Mouse (Mus musculus): ENCODE data around the gene Il4i1.

Gene Il4i1

GRCm38 (mm10) chr7:44857042-44857552, 40.9 kb downstream of the Il4i1 start, which contains the start of gene Pnkp:
Gene Pnkp (plus strand): TSS chr7:44857139.
- in situ Hi-C loops (cut with MboI; ENCODE audit: low pct_unique_long_range_greater_than_20kb in 1 of 2, low sequenced_read_pairs in 2 of 2, unreplicated experiment in 1 of 2), result loop anchor here in 1 of 2 experiments (10.0 kb wide), 1 partner anchor 302 kb away; the partner anchor contains the start of gene Nr1h2

GRCm38 (mm10) chr7:44857905-44858304, 41.7 kb downstream of the Il4i1 start:
- in situ Hi-C loops (cut with MboI; ENCODE audit: low pct_unique_long_range_greater_than_20kb in 1 of 2, low sequenced_read_pairs in 2 of 2, unreplicated experiment in 1 of 2), result loop anchor here in 1 of 2 experiments (10.0 kb wide), 1 partner anchor 303 kb away; the partner anchor contains the start of gene Nr1h2

DNA sequence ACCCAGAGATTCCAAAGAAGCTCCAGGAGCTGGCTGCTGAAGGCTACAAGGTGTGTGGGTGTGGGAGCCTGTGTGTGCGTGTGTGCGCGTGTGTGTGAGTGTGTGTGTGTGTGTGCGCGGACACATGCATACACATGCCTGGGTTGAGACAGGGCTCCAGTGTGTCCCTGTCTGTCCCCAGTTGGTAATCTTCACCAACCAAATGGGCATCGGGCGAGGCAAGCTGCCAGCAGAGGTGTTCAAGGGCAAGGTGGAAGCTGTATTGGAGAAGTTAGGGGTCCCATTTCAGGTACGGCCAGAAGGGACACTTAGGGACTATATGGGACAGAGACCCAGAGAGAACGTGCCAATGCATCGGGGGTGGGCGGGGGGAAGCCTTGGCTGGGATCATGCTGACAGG, 43.7 kb downstream of the Il4i1 start:
- in situ Hi-C loops (cut with MboI; ENCODE audit: low pct_unique_long_range_greater_than_20kb in 1 of 2, low sequenced_read_pairs in 2 of 2, unreplicated experiment in 1 of 2), result loop anchor here in 1 of 2 experiments (10.0 kb wide), 1 partner anchor 305 kb away; the partner anchor contains the start of gene Nr1h2

DNA sequence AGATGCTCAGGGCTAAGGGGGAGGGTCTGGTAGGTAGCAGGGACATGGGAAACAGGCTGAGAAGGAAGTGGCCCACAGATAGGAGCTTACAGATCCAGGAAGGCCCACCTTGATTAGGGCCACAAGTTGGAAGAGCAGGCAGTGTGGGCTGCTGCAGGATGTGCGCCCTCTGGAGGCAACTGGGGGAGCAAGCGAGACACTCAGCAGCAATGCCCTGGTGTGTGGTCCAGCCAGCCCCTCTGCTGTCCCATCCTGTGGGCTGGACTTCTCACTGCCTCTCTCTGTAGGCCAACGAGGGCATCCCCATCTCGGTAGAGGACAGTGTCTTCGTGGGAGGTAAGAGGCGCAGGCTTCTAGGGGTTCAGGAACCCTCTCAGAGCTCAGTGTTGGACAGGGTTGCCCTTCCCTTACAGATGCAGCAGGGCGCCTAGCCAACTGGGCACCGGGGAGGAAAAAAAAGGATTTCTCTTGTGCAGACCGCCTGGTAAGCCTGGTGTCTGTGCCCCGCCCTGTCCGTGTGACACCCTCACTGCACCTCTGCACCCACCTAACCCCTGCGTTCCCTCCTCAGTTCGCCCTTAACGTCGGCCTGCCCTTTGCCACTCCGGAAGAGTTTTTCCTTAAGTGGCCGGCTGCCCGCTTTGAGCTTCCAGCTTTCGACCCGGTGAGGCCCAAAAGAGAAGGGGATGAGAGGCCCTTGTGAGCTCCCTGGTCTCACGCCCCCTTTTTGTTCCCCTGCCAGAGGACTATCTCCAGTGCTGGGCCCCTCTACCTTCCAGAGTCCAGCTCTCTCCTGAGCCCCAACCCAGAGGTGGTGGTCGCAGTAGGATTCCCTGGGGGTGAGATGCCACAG, 44.6 kb downstream of the Il4i1 start:
- in situ Hi-C loops (cut with MboI; ENCODE audit: low pct_unique_long_range_greater_than_20kb in 1 of 2, low sequenced_read_pairs in 2 of 2, unreplicated experiment in 1 of 2), result no loop called here

GRCm38 (mm10) chr7:44861429-44861816, 45.2 kb downstream of the Il4i1 start:
- in situ Hi-C loops (cut with MboI; ENCODE audit: low pct_unique_long_range_greater_than_20kb in 1 of 2, low sequenced_read_pairs in 2 of 2, unreplicated experiment in 1 of 2), result no loop called here

DNA sequence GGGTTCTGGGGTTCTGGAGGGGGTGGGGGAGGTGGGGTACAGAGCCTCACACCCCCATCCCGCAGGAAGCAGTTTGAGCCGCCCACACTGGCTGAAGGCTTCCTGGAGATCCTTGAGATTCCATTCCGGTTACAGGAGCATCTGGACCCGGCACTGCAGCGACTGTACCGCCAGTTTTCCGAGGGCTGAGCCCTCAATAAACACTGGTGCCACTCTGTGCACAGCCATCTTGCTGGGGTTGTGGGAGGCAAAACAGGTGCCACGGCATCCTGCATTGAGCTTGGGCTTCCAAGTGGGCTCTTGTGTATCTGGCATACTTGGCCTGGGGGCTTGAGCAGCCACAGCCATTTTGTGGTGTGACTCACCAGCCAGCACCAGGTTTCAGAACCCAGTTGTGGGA, 46.2 kb downstream of the Il4i1 start:
- in situ Hi-C loops (cut with MboI; ENCODE audit: low pct_unique_long_range_greater_than_20kb in 1 of 2, low sequenced_read_pairs in 2 of 2, unreplicated experiment in 1 of 2), result no loop called here

DNA sequence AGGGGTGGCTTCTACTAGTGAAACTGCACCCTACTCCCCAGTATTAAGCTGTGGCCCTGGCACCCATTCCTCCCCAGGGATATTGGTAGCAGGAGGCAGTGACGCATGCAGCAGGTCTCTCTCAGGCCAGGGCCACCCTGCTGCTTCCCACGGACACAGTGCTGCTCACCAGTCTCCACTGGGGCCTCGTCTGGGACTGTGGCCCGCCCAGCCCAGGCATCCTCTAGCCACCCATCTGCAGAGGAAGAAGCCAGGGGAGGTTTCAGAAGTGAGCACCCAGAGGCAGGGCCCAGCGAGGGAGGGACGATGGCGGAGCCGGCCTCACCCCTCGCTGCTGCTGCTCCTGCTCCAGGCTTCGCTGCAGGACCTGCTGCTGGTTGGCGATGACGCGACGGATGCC, 47.0 kb downstream of the Il4i1 start:
- in situ Hi-C loops (cut with MboI; ENCODE audit: low pct_unique_long_range_greater_than_20kb in 1 of 2, low sequenced_read_pairs in 2 of 2, unreplicated experiment in 1 of 2), result no loop called here

- in situ Hi-C loops (cut with MboI; ENCODE audit: low pct_unique_long_range_greater_than_20kb in 1 of 2, low sequenced_read_pairs in 2 of 2, unreplicated experiment in 1 of 2), result no loop called here
These were observed 47.9 kb downstream of the Il4i1 start for GRCm38 (mm10) chr7:44863982-44864494.

DNA sequence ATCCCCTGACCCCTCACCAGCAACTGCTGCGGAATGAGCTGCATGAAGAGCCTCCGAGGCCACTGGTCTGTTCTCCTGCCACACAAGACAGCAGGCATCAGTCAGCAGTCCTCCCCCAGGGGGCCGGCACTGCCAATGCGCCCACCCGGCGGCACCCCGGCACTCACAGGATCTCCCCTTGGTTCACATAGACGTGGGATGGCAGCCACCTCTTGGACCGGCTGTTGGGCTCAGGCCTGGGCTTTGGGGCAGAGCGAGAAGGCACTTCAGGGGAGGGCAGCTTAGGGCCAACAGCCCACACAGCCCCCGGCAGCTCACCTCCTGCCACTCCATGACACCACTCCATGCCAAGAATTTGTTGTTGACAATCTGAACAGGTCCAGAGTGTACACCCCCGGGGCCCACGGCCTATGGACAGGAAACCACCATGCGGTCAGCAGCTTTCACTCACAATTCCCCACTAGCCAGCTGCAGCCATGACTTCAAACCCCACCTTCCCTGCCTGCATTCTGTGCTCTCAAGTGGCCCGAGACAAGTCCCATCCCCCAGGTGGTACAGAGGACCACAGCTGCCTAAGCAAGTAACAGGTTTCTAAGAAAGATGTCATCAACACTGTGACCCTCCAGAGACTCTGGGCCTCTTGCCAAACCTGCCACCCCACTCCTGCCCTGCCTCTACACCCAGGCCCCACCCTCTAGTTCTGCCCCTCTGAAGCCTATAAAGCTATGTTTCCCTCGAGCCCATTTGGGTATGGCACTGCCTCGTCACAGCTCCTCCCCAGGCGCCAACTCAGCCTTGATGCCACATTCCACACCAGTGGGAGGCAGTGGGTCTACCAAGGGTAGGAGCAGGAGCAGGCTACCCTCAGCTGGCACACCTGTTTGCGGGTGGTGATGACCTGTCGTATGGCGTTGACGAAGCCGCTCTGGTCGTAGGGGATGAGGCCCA, 48.7 kb downstream of the Il4i1 start:
- in situ Hi-C loops (cut with MboI; ENCODE audit: low pct_unique_long_range_greater_than_20kb in 1 of 2, low sequenced_read_pairs in 2 of 2, unreplicated experiment in 1 of 2), result no loop called here

DNA sequence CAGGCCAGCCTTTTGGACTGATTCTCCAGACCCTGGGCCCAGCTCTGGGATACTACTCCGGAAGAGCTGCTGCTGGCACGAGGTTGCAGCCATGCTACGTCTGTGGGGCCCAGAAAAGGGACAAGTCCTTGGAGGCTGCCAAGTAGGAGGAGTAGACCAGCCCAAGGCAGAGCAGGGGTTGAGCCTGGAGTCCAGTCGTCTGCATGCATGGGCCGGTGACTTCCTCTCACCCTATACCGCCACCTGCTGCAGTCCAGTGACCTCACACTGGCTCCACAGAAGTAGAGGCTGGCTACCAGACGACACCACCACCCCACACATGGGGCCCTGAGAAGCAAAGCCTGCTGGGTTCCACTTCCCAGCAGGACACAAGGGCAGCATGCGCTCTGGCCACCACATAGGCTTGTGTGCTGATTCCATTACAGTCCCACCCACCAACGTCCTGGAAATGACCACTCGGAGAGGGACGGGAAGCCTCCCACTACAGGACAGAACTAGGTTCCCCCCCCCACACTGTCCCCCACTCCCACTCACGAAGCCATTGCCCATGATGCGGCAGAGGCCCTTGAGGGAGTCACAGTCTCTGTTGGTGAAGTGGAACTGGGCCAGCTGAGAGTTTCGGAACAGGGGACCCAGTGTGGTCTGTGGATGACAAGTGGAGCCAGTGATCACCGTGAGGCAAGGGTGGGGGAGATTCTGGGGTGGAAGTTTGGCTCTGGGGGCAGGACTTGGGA, 50.3 kb downstream of the Il4i1 start:
- in situ Hi-C loops (cut with MboI; ENCODE audit: low pct_unique_long_range_greater_than_20kb in 1 of 2, low sequenced_read_pairs in 2 of 2, unreplicated experiment in 1 of 2), result no loop called here

GRCm38 (mm10) chr7:44867010-44867702, 51.0 kb downstream of the Il4i1 start:
- in situ Hi-C loops (cut with MboI; ENCODE audit: low pct_unique_long_range_greater_than_20kb in 1 of 2, low sequenced_read_pairs in 2 of 2, unreplicated experiment in 1 of 2), result no loop called here

- in situ Hi-C loops (cut with MboI; ENCODE audit: low pct_unique_long_range_greater_than_20kb in 1 of 2, low sequenced_read_pairs in 2 of 2, unreplicated experiment in 1 of 2), result no loop called here
These were observed 51.6 kb downstream of the Il4i1 start for GRCm38 (mm10) chr7:44867802-44868201.

DNA sequence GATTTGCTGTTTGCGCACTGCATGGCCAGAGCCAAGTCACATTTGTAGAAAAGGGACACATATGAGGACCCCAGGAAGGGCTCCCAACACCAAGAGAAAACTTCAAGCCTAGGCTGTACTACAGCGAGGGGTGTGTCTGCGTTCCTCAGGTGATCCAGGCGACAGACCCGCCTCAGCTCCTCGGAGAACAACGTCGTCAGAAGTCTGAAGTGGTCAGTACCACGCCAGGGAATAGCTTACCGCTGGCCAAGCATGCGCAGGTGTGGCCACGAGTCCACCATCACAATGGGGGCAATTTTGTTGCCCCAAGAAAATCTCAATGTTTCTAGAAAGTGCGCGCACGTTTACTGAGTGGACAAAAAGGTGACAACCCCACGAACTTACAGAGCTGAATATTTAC, 52.3 kb downstream of the Il4i1 start:
- in situ Hi-C loops (cut with MboI; ENCODE audit: low pct_unique_long_range_greater_than_20kb in 1 of 2, low sequenced_read_pairs in 2 of 2, unreplicated experiment in 1 of 2), result no loop called here

DNA sequence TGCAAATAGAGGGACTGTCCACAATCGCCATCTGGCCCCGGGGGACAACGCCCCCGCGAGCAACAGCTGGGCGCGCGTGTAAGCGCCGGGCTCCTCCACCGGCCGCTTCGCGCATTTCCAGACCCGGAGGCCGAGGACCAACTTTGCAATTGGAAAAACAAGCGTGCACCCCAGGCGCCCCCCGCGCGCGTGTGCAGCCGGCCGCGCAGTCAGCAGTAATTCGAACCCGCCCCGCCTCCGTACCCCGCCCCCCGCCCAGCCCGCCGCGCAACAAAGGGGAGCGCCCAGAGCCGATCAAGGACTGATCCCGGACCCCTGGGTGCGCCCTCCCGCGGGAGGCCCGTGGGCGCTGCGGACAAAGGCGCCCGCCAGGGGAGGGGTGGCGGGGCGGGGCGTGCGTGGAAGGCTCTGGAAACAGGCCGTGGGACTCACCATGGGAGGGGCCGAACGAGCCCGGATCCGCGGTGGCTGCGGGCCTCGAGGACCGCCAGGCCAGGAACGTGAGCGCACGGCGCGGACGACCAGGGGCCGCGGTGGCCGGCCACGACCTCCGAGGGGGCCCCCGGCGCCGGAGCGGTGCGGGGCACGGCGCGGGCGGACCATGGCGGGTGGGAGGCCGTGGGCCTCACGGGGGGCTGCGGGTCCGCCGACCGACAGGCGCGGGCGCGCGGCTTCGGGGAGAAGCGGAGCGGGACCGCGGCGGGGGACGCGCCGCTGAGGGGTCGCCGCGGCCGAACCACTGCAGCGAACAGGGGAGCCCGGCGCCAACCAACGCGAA, 52.9 kb downstream of the Il4i1 start:
- in situ Hi-C loops (cut with MboI; ENCODE audit: low pct_unique_long_range_greater_than_20kb in 1 of 2, low sequenced_read_pairs in 2 of 2, unreplicated experiment in 1 of 2), result no loop called here

GRCm38 (mm10) chr7:44869697-44870528, 53.7 kb downstream of the Il4i1 start, which contains the start of gene Ptov1:
Gene Ptov1 (minus strand): TSS chr7:44869788.
- in situ Hi-C loops (cut with MboI; ENCODE audit: low pct_unique_long_range_greater_than_20kb in 1 of 2, low sequenced_read_pairs in 2 of 2, unreplicated experiment in 1 of 2), result no loop called here

- in situ Hi-C loops (cut with MboI; ENCODE audit: low pct_unique_long_range_greater_than_20kb in 1 of 2, low sequenced_read_pairs in 2 of 2, unreplicated experiment in 1 of 2), result no loop called here
These were observed 54.4 kb downstream of the Il4i1 start for GRCm38 (mm10) chr7:44870614-44871013.
